In genomic region chr1:136726145-136726935, GRCm38 (mm10) we compare ENCODE assay signal across 9 mouse cellular contexts.
DNase-seq lines count a peak whose midpoint lies in the region; ATAC-seq and TF ChIP-seq lines count a peak whose summit lies in the region.
"Had no signal": no experiment of that assay in that cellular context is flagged by ENCODE, and none has a peak within 500 bp of the region (broad histone marks: within the 10 kb centered on the region; RNA-seq: fewer than 3 reads in every experiment).

No protein-coding gene starts in this region.

- no peaks in the 10 kb centered on the region for H3K36me3 ChIP-seq in heart, postnatal 0 days (replicated peaks; ENCODE audit: control insufficient read depth, insufficient read depth, low read length)
- no peaks in the 10 kb centered on the region for H3K36me3 ChIP-seq in heart, embryonic 12.5 days
- no peaks in the 10 kb centered on the region for H3K36me3 ChIP-seq in G1E (replicated peaks)
- no peaks in the 10 kb centered on the region for H3K36me3 ChIP-seq in lung, postnatal 0 days (ENCODE audit: insufficient read depth, low read length)
- H3K36me3 ChIP-seq: midbrain, embryonic 12.5 days had no signal

- no peaks in the 10 kb centered on the region for H3K9me3 ChIP-seq in heart, postnatal 0 days (replicated peaks; ENCODE audit: control insufficient read depth, low read length)
- no peaks in the 10 kb centered on the region for H3K9me3 ChIP-seq in heart, embryonic 12.5 days (replicated peaks)
- peaks cover 20% of the 10 kb centered on the region for H3K9me3 ChIP-seq in G1E (replicated peaks)
- no peaks in the 10 kb centered on the region for H3K9me3 ChIP-seq in lung, postnatal 0 days (ENCODE audit: low read length)
- H3K9me3 ChIP-seq: midbrain, embryonic 12.5 days had no signal

- H3K4me2 ChIP-seq in heart, postnatal 0 days (ENCODE audit: low read depth, low read length), result no peak overlapping the region
- no peak overlapping the region for H3K4me2 ChIP-seq in heart, embryonic 12.5 days
- H3K4me2 ChIP-seq in lung, postnatal 0 days (replicated peaks; ENCODE audit: low read depth, low read length), result no peak overlapping the region
- H3K4me2 ChIP-seq: midbrain, embryonic 12.5 days had no signal

- peak; percentile 56 for TF ChIP-seq CTCF in heart, postnatal 0 days (IDR thresholded peaks at IDR 0.05; ENCODE audit: low read depth)
- 0 out of 2 replicates have a peak, but pooled peaks have one; percentile 42 for TF ChIP-seq CTCF in G1E (IDR thresholded peaks at IDR 0.05; ENCODE audit: low read depth, low read length)
- TF ChIP-seq CTCF in lung, postnatal 0 days (IDR thresholded peaks at IDR 0.05), result peak; percentile 76

- H3K27ac ChIP-seq in heart, postnatal 0 days (ENCODE audit: low read depth), result no peak overlapping the region
- no peak overlapping the region for H3K27ac ChIP-seq in heart, embryonic 12.5 days (ENCODE audit: poor library complexity, severe bottlenecking)
- H3K27ac ChIP-seq in lung, postnatal 0 days (ENCODE audit: low read length), result no peak overlapping the region
- H3K27ac ChIP-seq: midbrain, embryonic 12.5 days had no signal

- H3K4me1 ChIP-seq in heart, postnatal 0 days (ENCODE audit: control insufficient read depth, insufficient read depth), result no peaks in the 10 kb centered on the region
- 0 out of 2 replicates have a peak, but pooled peaks cover 2% of the 10 kb centered on the region for H3K4me1 ChIP-seq in heart, embryonic 12.5 days (replicated peaks)
- H3K4me1 ChIP-seq in G1E (ENCODE audit: insufficient read depth, low read depth, low read length), result no peaks in the 10 kb centered on the region
- no peaks in the 10 kb centered on the region for H3K4me1 ChIP-seq in lung, postnatal 0 days (ENCODE audit: insufficient read depth, low read depth, low read length)

- ATAC-seq in heart, postnatal 0 days (ENCODE audit: insufficient read depth, low read depth), result no peak
- no peak for ATAC-seq in heart, embryonic 12.5 days (ENCODE audit: insufficient number of reproducible peaks, low FRiP score)
- no peak for ATAC-seq in G1E (ENCODE audit: extremely low read depth, insufficient number of reproducible peaks, low FRiP score, poor library complexity, severe bottlenecking)
- ATAC-seq in lung, postnatal 0 days, result no peak
- ATAC-seq in cerebellum, adult (ENCODE audit: insufficient number of reproducible peaks, low FRiP score, low TSS enrichment), result no peak

- H3K9ac ChIP-seq in heart, postnatal 0 days (replicated peaks; ENCODE audit: low read depth, low read length), result no peak overlapping the region
- H3K9ac ChIP-seq in heart, embryonic 12.5 days, result no peak overlapping the region
- H3K9ac ChIP-seq in lung, postnatal 0 days (replicated peaks; ENCODE audit: low read depth), result no peak overlapping the region
- H3K9ac ChIP-seq: midbrain, embryonic 12.5 days had no signal

- no peak for TF ChIP-seq EP300 in heart, postnatal 0 days (IDR thresholded peaks at IDR 0.05; ENCODE audit: low read depth)
- no peak for TF ChIP-seq EP300 in lung, postnatal 0 days (IDR thresholded peaks at IDR 0.05)

- no peak for DNase-seq in heart, postnatal 0 days (ENCODE audit: low spot score)
- DNase-seq in 3T3-L1 (ENCODE audit: low read depth, low spot score) (peak; percentile 44), G1E (ENCODE audit: low spot score) (no peak)
- DNase-seq in lung, postnatal 0 days (ENCODE audit: low spot score), result peak; percentile 50
- DNase-seq in right cerebral cortex, postnatal 4 days, result no peak
- no peak for DNase-seq in left cerebral cortex, adult 9 months (ENCODE audit: low spot score in 2 of 2)

- 61% methylated on average over 11 of the region's 11 CpGs for WGBS in heart, postnatal 0 days
- WGBS in heart, embryonic 12.5 days, result 67% methylated on average over 11 of the region's 11 CpGs
- WGBS in lung, postnatal 0 days, result 70% methylated on average over 11 of the region's 11 CpGs

- H3K4me3 ChIP-seq in heart, postnatal 0 days (ENCODE audit: low read depth, low read length), result no peak overlapping the region
- no peak overlapping the region for H3K4me3 ChIP-seq in heart, embryonic 12.5 days
- H3K4me3 ChIP-seq in G1E (ENCODE audit: low read depth, low read length), result no peak overlapping the region
- H3K4me3 ChIP-seq in lung, postnatal 0 days (ENCODE audit: low read depth, low read length), result no peak overlapping the region
- H3K4me3 ChIP-seq: midbrain, embryonic 12.5 days had no signal

- H3K27me3 ChIP-seq in heart, postnatal 0 days (ENCODE audit: control insufficient read depth, insufficient read depth, low read length), result no peaks in the 10 kb centered on the region
- 0 out of 2 replicates have a peak, but pooled peaks cover 9% of the 10 kb centered on the region for H3K27me3 ChIP-seq in heart, embryonic 12.5 days (replicated peaks)
- no peaks in the 10 kb centered on the region for H3K27me3 ChIP-seq in G1E (ENCODE audit: insufficient read depth, low read length)
- H3K27me3 ChIP-seq in lung, postnatal 0 days (replicated peaks; ENCODE audit: insufficient read depth, low read length), result no peaks in the 10 kb centered on the region

Comparison
In these comparisons a context has a peak if more than half of its experiments do, and no peak if none do; other contexts are left out.
1. DNase-seq: peak in 3T3-L1 (single experiment) and lung, postnatal 0 days (single experiment); none in heart, postnatal 0 days (single experiment), G1E (single experiment), right cerebral cortex, postnatal 4 days (single experiment) and left cerebral cortex, adult 9 months (0 of 2).
2. Peak in every context shown above with its lines, with median percentiles within 50 percentile points of each other: CTCF ChIP-seq.